Mouse (Mus musculus) thymus, adult 2 months (tissue): ENCODE measurements around the gene Hcrtr1.

Source experiments
- CTCF ChIP-seq: fragments of 200-500 bp; IDR thresholded peaks from 2 replicates; pipeline ENCODE4 v1.5.1; 2012; ENCODE audit warnings: mild to moderate bottlenecking, control low read depth, low read length, moderate library complexity, borderline replicate concordance; ENCODE audit not compliant: control insufficient read depth, poor library complexity, insufficient read depth; ENCODE audit errors: extremely low read depth
- POLR2A ChIP-seq: fragments of 200-500 bp; IDR thresholded peaks from 2 replicates; pipeline ENCODE4 v1.6.1; 2012; ENCODE audit warnings: mild to moderate bottlenecking, low read length, control low read depth, moderate library complexity; ENCODE audit not compliant: control insufficient read depth, poor library complexity, insufficient read depth; ENCODE audit errors: extremely low read depth

DNA sequence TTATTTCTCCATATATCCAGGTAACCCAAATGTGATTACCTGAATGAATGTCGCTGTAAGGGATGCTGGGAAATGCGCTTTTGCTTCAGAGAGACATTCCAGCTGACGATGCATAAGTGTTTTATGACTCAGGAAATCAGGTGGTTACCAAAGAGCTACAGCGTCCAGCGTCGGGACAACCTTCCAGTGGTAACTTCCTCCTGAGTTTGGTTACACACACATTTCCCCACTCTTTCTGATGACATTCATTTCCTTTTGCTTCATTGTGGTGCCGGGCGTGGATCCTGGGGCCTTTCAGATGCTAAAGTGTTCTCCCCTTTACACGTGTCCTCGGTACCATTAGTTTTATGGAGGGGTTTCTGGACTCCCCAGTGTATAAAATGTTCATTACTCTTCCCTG, 9.2 kb upstream of the Hcrtr1 start:
- TF ChIP-seq CTCF (no peak), POLR2A (no peak)
